Mouse (Mus musculus) liver, embryonic 14.5 days (tissue): ENCODE data around the gene Zdhhc1. TPM values are rescaled to one million over a fixed set of nuclear protein-coding genes. Genes with fewer than 3 reads are reported as not detected.
A peak's percentile ranks its signal among the peaks of the same experiment; 100 is the strongest.

Experiments used
- ATAC-seq: fragments of 200-750 bp; cut with Nextera tagmentation; 2 replicates; pipeline ENCODE4 v1.8.0; 2017; ENCODE audit warnings: moderate number of reproducible peaks, mild to moderate bottlenecking, moderate library complexity; ENCODE audit not compliant: insufficient read depth
- DNase-seq, 3 experiments: peaks; one replicate each; pipeline ENCODE4 v3.0.0-alpha.2; 2012 to 2013; ENCODE audit warnings: low read depth in 3 of 3, low spot score in 3 of 3
- H3K27ac ChIP-seq: fragments of 300-500 bp; sonication (generic); 2 replicates; pipeline ENCODE4 v1.5.1; 2014; ENCODE audit warnings: moderate library complexity, mild to moderate bottlenecking, control low read depth, inconsistent platforms
- H3K27me3 ChIP-seq: fragments of 300-500 bp; sonication (generic); 2 replicates; pipeline ENCODE4 v1.6.1; 2014; ENCODE audit warnings: mild to moderate bottlenecking, low read length, moderate library complexity; ENCODE audit not compliant: control insufficient read depth, insufficient read depth
- H3K36me3 ChIP-seq: fragments of 300-500 bp; sonication (generic); replicated peaks from 2 replicates; pipeline ENCODE4 v1.6.1; 2014; ENCODE audit warnings: low read depth; ENCODE audit not compliant: control insufficient read depth, insufficient read depth
- H3K4me1 ChIP-seq, 2 experiments: fragments of 200-500 bp in 1 of 2; fragments of 300-500 bp in 1 of 2; sonication (generic) in 1 of 2; replicated peaks; 2 replicates each; pipeline ENCODE4 v1.6.1; 2012 to 2014; ENCODE audit warnings: antibody characterized with exemption in 1 of 2, inconsistent platforms in 1 of 2, low read length in 1 of 2; ENCODE audit not compliant: control insufficient read depth in 2 of 2, insufficient read depth in 2 of 2
- H3K4me2 ChIP-seq: fragments of 300-500 bp; sonication (generic); 2 replicates; pipeline ENCODE4 v1.6.1; 2014; ENCODE audit warnings: low read depth, mild to moderate bottlenecking, control low read depth, moderate library complexity
- H3K4me3 ChIP-seq, 2 experiments: fragments of 200-500 bp in 1 of 2; fragments of 300-500 bp in 1 of 2; sonication (generic) in 1 of 2; 2 replicates each; pipeline ENCODE4 v1.5.1; 2012 to 2014; ENCODE audit warnings: low read depth in 2 of 2, low read length in 2 of 2, mild to moderate bottlenecking in 2 of 2, control low read depth in 1 of 2, inconsistent platforms in 1 of 2, moderate library complexity in 1 of 2; ENCODE audit not compliant: insufficient read depth in 1 of 2
- H3K9ac ChIP-seq: fragments of 300-500 bp; sonication (generic); replicated peaks from 2 replicates; pipeline ENCODE4 v1.6.1; 2014; ENCODE audit warnings: mild to moderate bottlenecking, control low read depth, moderate library complexity
- H3K9me3 ChIP-seq: fragments of 300-500 bp; sonication (generic); 2 replicates; pipeline ENCODE4 v1.6.1; 2016; ENCODE audit warnings: low read length, mixed read lengths; ENCODE audit not compliant: control insufficient read depth
- CTCF ChIP-seq: IDR thresholded peaks from 2 replicates; pipeline ENCODE4 v1.5.1; 2016; ENCODE audit warnings: antibody characterized with exemption, low read depth, control low read depth
- EP300 ChIP-seq: IDR thresholded peaks from 2 replicates; pipeline ENCODE4 v1.6.1; 2016; ENCODE audit warnings: antibody characterized with exemption, low read depth
- WGBS: fragments of 180-500 bp; shearing (Covaris S2); extraction: QIAGEN DNeasy Blood & Tissue Kit; methylation state at CpG from one replicate; pipeline ENCODE4 v1.1.7; 2014; ENCODE audit not compliant: insufficient replicate concordance; 5-methylcytosine and 5-hydroxymethylcytosine counted together
- polyA plus RNA-seq, 2 experiments: library from polyadenylated mRNA; depleted of rRNA in 1 of 2; stranded (reverse) in 1 of 2; unstranded in 1 of 2; fragments of >200 nt; fragmentation: Nextera tagmentation in 1 of 2; extraction: Ambion mirVana in 1 of 2; gene quantifications; 2 replicates each; pipeline versions ENCODE4 v1.2.1 to v1.2.3; 2012 to 2014

The Zdhhc1 gene
- polyA plus RNA-seq, 2 experiments = 0.90 to 2.2 TPM

- H3K9ac ChIP-seq = no peak overlapping the region
- H3K4me1 ChIP-seq = peaks cover 10 to 20% of the 10 kb centered on the region in 2 experiments
- H3K27me3 ChIP-seq = peaks cover 16% of the 10 kb centered on the region
- 60% methylated on average over 9 of the region's 9 CpGs for WGBS
- no peak overlapping the region for H3K4me2 ChIP-seq
- no peak for TF ChIP-seq EP300
- TF ChIP-seq CTCF = no peak
- no peak overlapping the region for H3K27ac ChIP-seq
- H3K9me3 ChIP-seq = no peaks in the 10 kb centered on the region
- DNase-seq (no peak), ATAC-seq (no peak)
- H3K36me3 ChIP-seq = 0 out of 2 replicates have a peak, but pooled peaks cover 3% of the 10 kb centered on the region
- H3K4me3 ChIP-seq = no peak overlapping the region
Observed at GRCm38 (mm10) chr8:105522890-105523289, 26.2 kb upstream of the Zdhhc1 start.

- H3K27me3 ChIP-seq = peaks cover 23% of the 10 kb centered on the region
- no peak overlapping the region for H3K27ac ChIP-seq
- TF ChIP-seq CTCF = no peak
- TF ChIP-seq EP300 = no peak
- no peak overlapping the region for H3K9ac ChIP-seq
- H3K4me1 ChIP-seq = peaks cover 10 to 23% of the 10 kb centered on the region in 2 experiments
- no peak for ATAC-seq
- no peak for DNase-seq
- H3K9me3 ChIP-seq = no peaks in the 10 kb centered on the region
- 0 out of 2 replicates have a peak, but pooled peaks cover 3% of the 10 kb centered on the region for H3K36me3 ChIP-seq
- 81% methylated on average over 21 of the region's 21 CpGs for WGBS
- no peak overlapping the region for H3K4me2 ChIP-seq
- H3K4me3 ChIP-seq = no peak overlapping the region
Observed at GRCm38 (mm10) chr8:105521995-105522769, 25.5 kb upstream of the Zdhhc1 start.

- no peak overlapping the region for H3K27ac ChIP-seq
- ATAC-seq = 0 out of 2 replicates have a peak, but pooled peaks have one; percentile 6
- H3K9me3 ChIP-seq = no peaks in the 10 kb centered on the region
- H3K4me2 ChIP-seq = 0 out of 2 replicates have a peak overlapping the region, but pooled peaks have one; percentile 2
- TF ChIP-seq CTCF (no peak), EP300 (no peak)
- no peak for DNase-seq
- H3K27me3 ChIP-seq = peaks cover 34% of the 10 kb centered on the region
- H3K36me3 ChIP-seq = 0 out of 2 replicates have a peak, but pooled peaks cover 3% of the 10 kb centered on the region
- no peak overlapping the region for H3K4me3 ChIP-seq
- no peak overlapping the region for H3K9ac ChIP-seq
- WGBS = 11% methylated on average over 3 of the region's 3 CpGs
- peaks cover 10 to 23% of the 10 kb centered on the region in 2 experiments for H3K4me1 ChIP-seq
Observed at GRCm38 (mm10) chr8:105521061-105521460, 24.4 kb upstream of the Zdhhc1 start.

- Histone ChIP-seq H3K27me3 (peaks cover 35% of the 10 kb centered on the region), H3K9me3 (no peaks in the 10 kb centered on the region), H3K4me3 (no peak overlapping the region), H3K36me3 (0 out of 2 replicates have a peak, but pooled peaks cover 3% of the 10 kb centered on the region), H3K9ac (no peak overlapping the region), H3K27ac (no peak overlapping the region), H3K4me2 (no peak overlapping the region), H3K4me1 (peaks cover 10 to 23% of the 10 kb centered on the region in 2 experiments)
- TF ChIP-seq EP300 (no peak), CTCF (no peak)
- DNase-seq (no peak), ATAC-seq (no peak)
- 57% methylated on average over 5 of the region's 5 CpGs for WGBS
Observed at GRCm38 (mm10) chr8:105520521-105520920, 23.8 kb upstream of the Zdhhc1 start.

- H3K27ac ChIP-seq = no peak overlapping the region
- H3K4me1 ChIP-seq = peaks cover 10 to 23% of the 10 kb centered on the region in 2 experiments
- peak overlapping the region; percentile 2 to 52; a peak in 1 of 4 replicates for H3K4me3 ChIP-seq
- DNase-seq = no peak
- TF ChIP-seq EP300 = no peak
- no peak for TF ChIP-seq CTCF
- H3K9ac ChIP-seq = no peak overlapping the region
- no peaks in the 10 kb centered on the region for H3K9me3 ChIP-seq
- H3K36me3 ChIP-seq = no peaks in the 10 kb centered on the region
- peaks cover 35% of the 10 kb centered on the region for H3K27me3 ChIP-seq
- WGBS = 11% methylated on average over 2 of the region's 2 CpGs
- H3K4me2 ChIP-seq = peak overlapping the region; percentile 67
- no peak for ATAC-seq
Observed at GRCm38 (mm10) chr8:105519591-105519990, 22.9 kb upstream of the Zdhhc1 start.
